Comparison of ENCODE assay signal across 9 mouse cellular contexts in the genomic region with DNA sequence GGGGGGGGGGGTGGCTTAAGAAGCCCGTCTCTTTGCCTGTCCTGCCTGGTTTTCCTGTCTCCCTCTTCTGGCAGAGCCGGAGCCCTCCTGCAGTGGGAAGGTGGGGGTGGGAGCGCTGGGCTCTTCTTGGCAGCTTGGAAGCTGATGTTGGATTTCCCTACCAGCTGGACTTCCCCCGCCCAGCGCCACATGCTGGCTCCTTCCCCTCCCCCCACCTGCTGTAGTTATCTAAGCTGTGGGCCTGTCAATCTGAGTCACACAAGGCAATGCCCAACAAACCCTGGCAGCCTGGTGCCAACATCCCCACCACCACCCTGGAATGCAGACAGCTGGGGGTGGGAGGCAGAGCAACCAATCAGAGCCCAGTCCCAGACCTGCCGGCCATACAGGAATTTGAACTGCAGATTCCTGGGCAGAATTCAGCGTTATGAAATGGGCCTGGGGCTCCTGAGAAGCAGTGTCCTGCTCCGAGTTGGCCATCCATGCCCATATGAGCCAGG. TPM values are rescaled to one million over a fixed set of nuclear protein-coding genes. Genes with fewer than 3 reads are reported as not detected.
DNase-seq lines count a peak whose midpoint lies in the region; ATAC-seq and TF ChIP-seq lines count a peak whose summit lies in the region.
"Had no signal": no experiment of that assay in that cellular context is flagged by ENCODE, and none has a peak within 500 bp of the region (broad histone marks: within the 10 kb centered on the region; RNA-seq: fewer than 3 reads in every experiment).

No protein-coding gene starts in this region.

- H3K9me3 ChIP-seq in heart, embryonic 11.5 days (replicated peaks; ENCODE audit: control insufficient read depth, low read length) = no peaks in the 10 kb centered on the region
- no peaks in the 10 kb centered on the region for H3K9me3 ChIP-seq in forebrain, embryonic 14.5 days (replicated peaks; ENCODE audit: control insufficient read depth, low read length)
- no peaks in the 10 kb centered on the region for H3K9me3 ChIP-seq in hindbrain, postnatal 0 days (ENCODE audit: low read length)

- 3% methylated on average over 8 of the region's 8 CpGs for WGBS in heart, adult 2 months
- WGBS in heart, embryonic 11.5 days (ENCODE audit: insufficient replicate concordance) = 1% methylated on average over 8 of the region's 8 CpGs
- WGBS in forebrain, embryonic 14.5 days = 1% methylated on average over 8 of the region's 8 CpGs
- WGBS in hindbrain, postnatal 0 days = under 1% methylated on average over 8 of the region's 8 CpGs

- TF ChIP-seq EP300 in heart, adult 2 months (IDR thresholded peaks at IDR 0.05; ENCODE audit: insufficient read depth, low read depth, low read length) = no peak

- no peak for ATAC-seq in heart, embryonic 11.5 days (replicated peaks; ENCODE audit: insufficient number of reproducible peaks, low FRiP score, low TSS enrichment)
- peak; percentile 88 for ATAC-seq in forebrain, embryonic 14.5 days
- peak; percentile 93 for ATAC-seq in hindbrain, postnatal 0 days

- H3K36me3 ChIP-seq in heart, adult 2 months (ENCODE audit: control insufficient read depth, insufficient read depth, low read length) = no peaks in the 10 kb centered on the region
- no peaks in the 10 kb centered on the region for H3K36me3 ChIP-seq in heart, embryonic 11.5 days (ENCODE audit: control insufficient read depth, insufficient read depth, low read length)
- no peaks in the 10 kb centered on the region for H3K36me3 ChIP-seq in forebrain, embryonic 14.5 days (ENCODE audit: control insufficient read depth, insufficient read depth, low read length)
- H3K36me3 ChIP-seq in hindbrain, postnatal 0 days (ENCODE audit: insufficient read depth, low read length) = no peaks in the 10 kb centered on the region
- no peaks in the 10 kb centered on the region for H3K36me3 ChIP-seq in myocyte (ENCODE audit: control insufficient read depth, insufficient read depth)

- H3ac ChIP-seq in myocyte (ENCODE audit: control insufficient read depth, insufficient read length) = no peak overlapping the region

- no peaks in the 10 kb centered on the region for H3K79me2 ChIP-seq in heart, adult 2 months (replicated peaks; ENCODE audit: control insufficient read depth, insufficient read depth, low read length)
- H3K79me2 ChIP-seq in myocyte (ENCODE audit: control insufficient read depth, insufficient read depth) = no peaks in the 10 kb centered on the region

- H3K9ac ChIP-seq in heart, adult 2 months (ENCODE audit: low read depth, low read length) = no peak overlapping the region
- H3K9ac ChIP-seq in heart, embryonic 11.5 days (ENCODE audit: low read depth, low read length) = no peak overlapping the region
- peak overlapping the region; percentile 61; the same call in 1 of the 2 replicates for H3K9ac ChIP-seq in forebrain, embryonic 14.5 days (ENCODE audit: low read length)
- peak overlapping the region; percentile 65 for H3K9ac ChIP-seq in hindbrain, postnatal 0 days (replicated peaks; ENCODE audit: low read length)

- intact Hi-C loops in heart, adult 2 months (cut with DNase I) = no loop called here
- intact Hi-C loops in left cerebral cortex, postnatal 10 days (cut with DNase I) = no loop called here

- H3K4me3 ChIP-seq in heart, adult 2 months = no peak overlapping the region
- H3K4me3 ChIP-seq in heart, embryonic 11.5 days (ENCODE audit: low read depth, low read length) = no peak overlapping the region
- peak overlapping the region; percentile 41 for H3K4me3 ChIP-seq in forebrain, embryonic 14.5 days (ENCODE audit: low read depth, low read length)
- H3K4me3 ChIP-seq in hindbrain, postnatal 0 days (ENCODE audit: low read length) = peak overlapping the region; percentile 58
- no peak overlapping the region for H3K4me3 ChIP-seq in myocyte

- H3K27ac ChIP-seq in heart, adult 2 months = no peak overlapping the region
- H3K27ac ChIP-seq in heart, embryonic 11.5 days (ENCODE audit: low read depth, low read length) = no peak overlapping the region
- H3K27ac ChIP-seq in forebrain, embryonic 14.5 days (ENCODE audit: low read depth, low read length) = 0 out of 2 replicates have a peak overlapping the region, but pooled peaks have one; percentile 9
- peak overlapping the region; percentile 87 for H3K27ac ChIP-seq in hindbrain, postnatal 0 days

- DNase-seq in heart, adult 2 months = peak in 1 of 2 experiments; percentile 23
- peak; percentile 93 for DNase-seq in forebrain, embryonic 14.5 days (ENCODE audit: low spot score)
- peak; percentile 92 for DNase-seq in hindbrain, postnatal 0 days (ENCODE audit: low spot score)
- peak; percentile 90 to 91 for DNase-seq in left cerebral cortex, postnatal 10 days (ENCODE audit: extremely low spot score in 1 of 2, low spot score in 2 of 2)
- no peak for DNase-seq in B cell, adult 2 months
- DNase-seq in urinary bladder, adult 18-20 months (ENCODE audit: low spot score in 2 of 2) = no peak

- 0 out of 2 replicates have a peak, but pooled peaks have one; percentile 3 for TF ChIP-seq CTCF in heart, adult 2 months (IDR thresholded peaks at IDR 0.05)
- TF ChIP-seq CTCF in hindbrain, postnatal 0 days (IDR thresholded peaks at IDR 0.05; ENCODE audit: low read depth) = peak; percentile 52

- H3K27me3 ChIP-seq in heart, adult 2 months (ENCODE audit: control insufficient read depth, insufficient read depth, low read length) = peaks cover 6% of the 10 kb centered on the region; the same call in 1 of the 2 replicates
- peaks cover 73% of the 10 kb centered on the region for H3K27me3 ChIP-seq in heart, embryonic 11.5 days (ENCODE audit: control insufficient read depth, insufficient read depth, low read length)
- peaks cover 17% of the 10 kb centered on the region for H3K27me3 ChIP-seq in forebrain, embryonic 14.5 days (replicated peaks; ENCODE audit: control insufficient read depth, insufficient read depth, low read length)
- H3K27me3 ChIP-seq in hindbrain, postnatal 0 days (ENCODE audit: insufficient read depth, low read length) = no peaks in the 10 kb centered on the region
- peaks cover 50% of the 10 kb centered on the region for H3K27me3 ChIP-seq in myocyte (ENCODE audit: control insufficient read depth, insufficient read depth, insufficient read length)

- TF ChIP-seq POLR2A in heart, adult 2 months (IDR thresholded peaks at IDR 0.05; ENCODE audit: insufficient read depth, low read depth, low read length) = no peak
- no peak for TF ChIP-seq POLR2A in myocyte (IDR thresholded peaks at IDR 0.05; ENCODE audit: insufficient read length, low read depth)

- no peak overlapping the region for H3K4me2 ChIP-seq in heart, embryonic 11.5 days
- H3K4me2 ChIP-seq in forebrain, embryonic 14.5 days (ENCODE audit: low read length) = peak overlapping the region; percentile 79
- peak overlapping the region; percentile 71 for H3K4me2 ChIP-seq in hindbrain, postnatal 0 days (ENCODE audit: low read depth, low read length)
- peak overlapping the region; percentile 30 for H3K4me2 ChIP-seq in myocyte (ENCODE audit: low read depth)

- peaks cover 1% of the 10 kb centered on the region; the same call in 1 of the 2 replicates for H3K4me1 ChIP-seq in heart, adult 2 months (ENCODE audit: control insufficient read depth, insufficient read depth, low read length)
- H3K4me1 ChIP-seq in heart, embryonic 11.5 days (ENCODE audit: control insufficient read depth, insufficient read depth, low read length) = peaks cover 17% of the 10 kb centered on the region
- H3K4me1 ChIP-seq in forebrain, embryonic 14.5 days (ENCODE audit: control insufficient read depth, insufficient read depth, low read length) = peaks cover 21% of the 10 kb centered on the region
- peaks cover 41% of the 10 kb centered on the region for H3K4me1 ChIP-seq in hindbrain, postnatal 0 days (ENCODE audit: insufficient read depth, low read length)

TF ChIP-seq in myocyte, 11 proteins besides CTCF, POLR2A, EP300 and RAD21:
- no peak for TF ChIP-seq USF1 (IDR thresholded peaks at IDR 0.05; ENCODE audit: low read depth)
- no peak for TF ChIP-seq TCF3 (IDR thresholded peaks at IDR 0.05; ENCODE audit: insufficient read length, low read depth)
- no peak for TF ChIP-seq CEBPB (IDR thresholded peaks at IDR 0.05; ENCODE audit: insufficient read depth, poor library complexity, severe bottlenecking)
- peak in 1 of 3 experiments; percentile 71 for TF ChIP-seq MYOG (IDR thresholded peaks at IDR 0.05; ENCODE audit: control insufficient read depth in 1 of 3, insufficient read depth in 1 of 3, insufficient read length in 2 of 3, low read depth in 2 of 3)
- peak in 2 of 3 experiments; percentile 39 to 68 for TF ChIP-seq MYOD1 (IDR thresholded peaks at IDR 0.05; ENCODE audit: control insufficient read depth in 1 of 3, insufficient read length in 2 of 3, low read depth in 2 of 3)
- TF ChIP-seq POLR2AphosphoS2 (IDR thresholded peaks at IDR 0.05; ENCODE audit: insufficient read length, low read depth) = no peak
- TF ChIP-seq SRF (IDR thresholded peaks at IDR 0.05; ENCODE audit: control insufficient read depth, insufficient read length, low read depth) = no peak
- peak; percentile 17 for TF ChIP-seq TCF12 (IDR thresholded peaks at IDR 0.05; ENCODE audit: insufficient read depth, poor library complexity, severe bottlenecking)

RNA-seq across cellular contexts. Expression of a gene that starts 1.3 kb away (rescaled TPM):
- total RNA-seq in heart, adult 2 months (2021) = under 1 TPM; 0.61 to 0.73 TPM
- 0.47 and 0.57 TPM in 2 replicates for polyA plus RNA-seq in heart, adult 2 months (2012; rRNA removed)
- 0.20 TPM in 1 of 2 replicates, not detected in the other for polyA plus RNA-seq in heart, embryonic 11.5 days (2014; fragmentation: Nextera tagmentation; extraction: Ambion mirVana)
- polyA plus RNA-seq in forebrain, embryonic 14.5 days (2014; fragmentation: Nextera tagmentation; extraction: Ambion mirVana) = 2.7 and 3.9 TPM in 2 replicates
- total RNA-seq in hindbrain, postnatal 0 days (2014; rRNA removed) = 37.5 and 44.4 TPM in 2 replicates
- 15.2 and 16.3 TPM in 2 replicates for polyA plus RNA-seq in hindbrain, postnatal 0 days (2015; fragmentation: Nextera tagmentation; extraction: Ambion mirVana)
- total RNA-seq in left cerebral cortex, postnatal 10 days (2021) = 10 to 100 TPM; 38.5 to 39.4 TPM
- polyA plus RNA-seq in myocyte (2012; fragmentation: generic; extraction: Trizol) = 0.06 TPM
- total RNA-seq: MEL had no signal

Comparison
In these comparisons a context has a peak if more than half of its experiments do, and no peak if none do; other contexts are left out.
1. DNase-seq: peak in forebrain, embryonic 14.5 days (single experiment), hindbrain, postnatal 0 days (single experiment) and left cerebral cortex, postnatal 10 days (2 of 2); none in B cell, adult 2 months (0 of 2) and urinary bladder, adult 18-20 months (0 of 2).
2. H3K27ac ChIP-seq: peak in forebrain, embryonic 14.5 days (single experiment) and hindbrain, postnatal 0 days (single experiment); none in heart, adult 2 months (single experiment) and heart, embryonic 11.5 days (single experiment).
3. H3K4me3 ChIP-seq: peak in forebrain, embryonic 14.5 days (single experiment) and hindbrain, postnatal 0 days (single experiment); none in heart, adult 2 months (single experiment), heart, embryonic 11.5 days (single experiment) and myocyte (single experiment).
4. H3K9ac ChIP-seq: peak in forebrain, embryonic 14.5 days (single experiment) and hindbrain, postnatal 0 days (single experiment); none in heart, adult 2 months (single experiment) and heart, embryonic 11.5 days (single experiment).